Mouse (Mus musculus): Measurements from ENCODE around the gene Ctnnd2.

DNA sequence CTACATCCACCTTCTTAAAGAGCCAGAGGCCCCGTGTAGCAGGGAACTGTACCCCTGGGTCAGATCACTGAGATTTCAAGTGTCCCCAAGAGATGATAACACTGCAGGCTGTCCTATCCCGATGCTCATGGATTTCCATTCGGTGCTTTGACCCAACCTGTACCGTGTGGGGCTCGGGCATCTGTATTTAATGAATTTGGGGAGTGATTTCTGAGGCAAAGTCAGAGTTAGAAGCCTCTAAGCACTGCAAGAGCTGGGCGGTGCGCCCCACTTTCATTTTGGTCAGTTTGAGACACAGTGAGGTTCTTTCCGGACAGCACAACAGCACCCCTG is 834.4 kb downstream of the Ctnnd2 start:
- TF ChIP-seq GATA1 (IDR thresholded peaks at IDR 0.05; ENCODE audit: borderline replicate concordance, low read length), result no peak
- no peak for TF ChIP-seq CTCF (IDR thresholded peaks at IDR 0.05; ENCODE audit: low read depth, low read length)
- TF ChIP-seq TAL1 (conservative IDR thresholded peaks at IDR 0.05; ENCODE audit: low read depth, low read length), result no peak
- no peak for TF ChIP-seq POLR2AphosphoS5 (IDR thresholded peaks at IDR 0.05; ENCODE audit: insufficient replicate concordance, low read depth, low read length)
- no peak for TF ChIP-seq GATA2 (IDR thresholded peaks at IDR 0.05; ENCODE audit: borderline replicate concordance, low read depth, low read length)
